Mouse (Mus musculus) liver, embryonic 13.5 days (tissue): ENCODE measurements around the gene Ppp1r2. TPM values are rescaled to one million over a fixed set of nuclear protein-coding genes. Genes with fewer than 3 reads are reported as not detected.
"Not testable (repeated sequence)": the region's sequence is repeated elsewhere in the genome, so short reads cannot be mapped to it uniquely, and the experiment has no call there.

Experiments used
- ATAC-seq: fragments of 200-750 bp; cut with Nextera tagmentation; 2 replicates; pipeline ENCODE4 v1.8.0; 2017; ENCODE audit warnings: low read depth, mild to moderate bottlenecking, moderate number of reproducible peaks, moderate library complexity
- DNase-seq: peaks from one replicate; pipeline ENCODE4 v3.0.0; 2022
- H3K27ac ChIP-seq: fragments of 300-500 bp; sonication (generic); 2 replicates; pipeline ENCODE4 v1.5.1; 2015; ENCODE audit warnings: moderate library complexity, mild to moderate bottlenecking, inconsistent platforms
- H3K27me3 ChIP-seq: fragments of 300-500 bp; sonication (generic); 2 replicates; pipeline ENCODE4 v1.6.1; 2015; ENCODE audit warnings: mild to moderate bottlenecking, inconsistent platforms
- H3K36me3 ChIP-seq: fragments of 300-500 bp; sonication (generic); 2 replicates; pipeline ENCODE4 v1.6.1; 2015; ENCODE audit warnings: mild to moderate bottlenecking, inconsistent platforms
- H3K4me1 ChIP-seq: fragments of 300-500 bp; sonication (generic); replicated peaks from 2 replicates; pipeline ENCODE4 v1.6.1; 2015; ENCODE audit warnings: inconsistent platforms
- H3K4me2 ChIP-seq: fragments of 300-500 bp; sonication (generic); 2 replicates; pipeline ENCODE4 v1.6.1; 2015; ENCODE audit warnings: inconsistent platforms, mild to moderate bottlenecking, moderate library complexity
- H3K4me3 ChIP-seq: fragments of 300-500 bp; sonication (generic); replicated peaks from 2 replicates; pipeline ENCODE4 v1.5.1; 2015; ENCODE audit warnings: mild to moderate bottlenecking, inconsistent platforms
- H3K9ac ChIP-seq: fragments of 300-500 bp; sonication (generic); 2 replicates; pipeline ENCODE4 v1.6.1; 2015; ENCODE audit warnings: mild to moderate bottlenecking, inconsistent platforms
- H3K9me3 ChIP-seq: fragments of 300-500 bp; sonication (generic); replicated peaks from 2 replicates; pipeline ENCODE4 v1.6.1; 2016; ENCODE audit warnings: inconsistent platforms
- WGBS: fragments of 180-500 bp; shearing (Covaris S2); methylation state at CpG from one replicate; pipeline ENCODE4 v1.1.7; 2015; ENCODE audit not compliant: insufficient replicate concordance; 5-methylcytosine and 5-hydroxymethylcytosine counted together
- polyA plus RNA-seq: library from polyadenylated mRNA; unstranded; fragments of >200 nt; fragmentation: Nextera tagmentation; extraction: Ambion mirVana; gene quantifications from 2 replicates; pipeline ENCODE4 v1.2.1, GENCODE M21; 2015

The Ppp1r2 gene
- 44.7 and 49.6 TPM in 2 replicates for polyA plus RNA-seq

GRCm38 (mm10) chr16:31274674-31275460 is at the start of gene Ppp1r2:
TSS of gene Ppp1r2 (minus strand) at chr16:31275277.
- peak; percentile 86 for DNase-seq
- Histone ChIP-seq H3K9me3 (no peaks in the 10 kb centered on the region), H3K4me2 (peak within 1 kb of the TSS; percentile 75), H3K27ac (peak within 1 kb of the TSS; percentile 87), H3K4me1 (peaks cover 50% of the 10 kb centered on the region), H3K36me3 (peaks cover 3% of the 10 kb centered on the region; the same call in 1 of the 2 replicates), H3K27me3 (0 out of 2 replicates have a peak, but pooled peaks cover 7% of the 10 kb centered on the region), H3K9ac (peak within 1 kb of the TSS; percentile 93), H3K4me3 (peak within 1 kb of the TSS; percentile 84)
- peak; percentile 94 for ATAC-seq
- under 1% methylated on average over 80 of the region's 83 CpGs for WGBS

GRCm38 (mm10) chr16:31321501-31321900 is 46.4 kb upstream of the Ppp1r2 start:
- no peak for DNase-seq
- H3K9me3 ChIP-seq, result no peaks in the 10 kb centered on the region
- H3K4me3 ChIP-seq, result no peak overlapping the region
- no peaks in the 10 kb centered on the region for H3K36me3 ChIP-seq
- no peaks in the 10 kb centered on the region for H3K4me1 ChIP-seq
- no peak for ATAC-seq
- H3K4me2 ChIP-seq, result no peak overlapping the region
- H3K9ac ChIP-seq, result no peak overlapping the region
- H3K27me3 ChIP-seq, result no peaks in the 10 kb centered on the region
- no peak overlapping the region for H3K27ac ChIP-seq
- WGBS, result 62% methylated on average over 4 of the region's 4 CpGs

- Histone ChIP-seq H3K27me3 (no peaks in the 10 kb centered on the region), H3K4me1 (no peaks in the 10 kb centered on the region), H3K36me3 (no peaks in the 10 kb centered on the region), H3K27ac (no peak overlapping the region), H3K4me3 (no peak overlapping the region), H3K9me3 (no peaks in the 10 kb centered on the region), H3K9ac (no peak overlapping the region), H3K4me2 (no peak overlapping the region)
- DNase-seq (no peak), ATAC-seq (no peak)
- 69% methylated on average over 7 of the region's 7 CpGs for WGBS
These were observed 45.9 kb upstream of the Ppp1r2 start for GRCm38 (mm10) chr16:31320954-31321353.

GRCm38 (mm10) chr16:31319723-31320122 is 44.6 kb upstream of the Ppp1r2 start:
- not testable (repeated sequence) for H3K4me1 ChIP-seq, DNase-seq, ATAC-seq, H3K9me3 ChIP-seq, H3K4me3 ChIP-seq, H3K27me3 ChIP-seq, H3K27ac ChIP-seq, H3K9ac ChIP-seq, H3K4me2 ChIP-seq, H3K36me3 ChIP-seq
- 37% methylated on average over 3 of the region's 3 CpGs for WGBS

GRCm38 (mm10) chr16:31319316-31319715 is 44.2 kb upstream of the Ppp1r2 start:
- Histone ChIP-seq H3K36me3 (no peaks in the 10 kb centered on the region), H3K27ac (no peak overlapping the region), H3K4me2 (no peak overlapping the region), H3K4me1 (no peaks in the 10 kb centered on the region), H3K4me3 (no peak overlapping the region), H3K27me3 (no peaks in the 10 kb centered on the region), H3K9ac (no peak overlapping the region), H3K9me3 (no peaks in the 10 kb centered on the region)
- ATAC-seq, result no peak
- 63% methylated on average over 4 of the region's 4 CpGs for WGBS
- DNase-seq, result no peak

GRCm38 (mm10) chr16:31318418-31318817 is 43.3 kb upstream of the Ppp1r2 start:
- ATAC-seq (no peak), DNase-seq (no peak)
- Histone ChIP-seq H3K9me3 (no peaks in the 10 kb centered on the region), H3K4me2 (no peak overlapping the region), H3K36me3 (no peaks in the 10 kb centered on the region), H3K4me3 (no peak overlapping the region), H3K27ac (no peak overlapping the region), H3K27me3 (no peaks in the 10 kb centered on the region), H3K9ac (no peak overlapping the region), H3K4me1 (no peaks in the 10 kb centered on the region)
- WGBS, result 26% methylated on average over 2 of the region's 2 CpGs

GRCm38 (mm10) chr16:31316246-31317143 is 41.4 kb upstream of the Ppp1r2 start:
- not testable (repeated sequence) for H3K27me3 ChIP-seq, H3K36me3 ChIP-seq, H3K27ac ChIP-seq, H3K4me3 ChIP-seq, H3K4me1 ChIP-seq, ATAC-seq, H3K9me3 ChIP-seq, DNase-seq, H3K4me2 ChIP-seq, H3K9ac ChIP-seq
- 39% methylated on average over 12 of the region's 12 CpGs for WGBS

GRCm38 (mm10) chr16:31315294-31315693 is 40.2 kb upstream of the Ppp1r2 start:
- Histone ChIP-seq H3K4me3 (no peak overlapping the region), H3K4me1 (no peaks in the 10 kb centered on the region), H3K27ac (no peak overlapping the region), H3K9ac (no peak overlapping the region), H3K36me3 (no peaks in the 10 kb centered on the region), H3K27me3 (no peaks in the 10 kb centered on the region), H3K4me2 (no peak overlapping the region), H3K9me3 (no peaks in the 10 kb centered on the region)
- ATAC-seq, result no peak
- WGBS, result 68% methylated on average over 4 of the region's 4 CpGs
- DNase-seq, result no peak

GRCm38 (mm10) chr16:31314497-31315233 is 39.6 kb upstream of the Ppp1r2 start, which contains the start of gene Apod:
TSS of gene Apod (minus strand) at chr16:31314808.
- Histone ChIP-seq H3K4me2 (no peak within 1 kb of the TSS), H3K9me3 (no peaks in the 10 kb centered on the region), H3K36me3 (no peaks in the 10 kb centered on the region), H3K27me3 (no peaks in the 10 kb centered on the region), H3K4me3 (no peak within 1 kb of the TSS), H3K27ac (no peak within 1 kb of the TSS), H3K4me1 (no peaks in the 10 kb centered on the region), H3K9ac (no peak within 1 kb of the TSS)
- DNase-seq (no peak), ATAC-seq (no peak)
- 62% methylated on average over 9 of the region's 9 CpGs for WGBS

- H3K36me3 ChIP-seq, result no peaks in the 10 kb centered on the region
- ATAC-seq (no peak), DNase-seq (no peak)
- no peak overlapping the region for H3K9ac ChIP-seq
- H3K4me3 ChIP-seq, result no peak overlapping the region
- H3K9me3 ChIP-seq, result no peaks in the 10 kb centered on the region
- H3K27me3 ChIP-seq, result no peaks in the 10 kb centered on the region
- no peak overlapping the region for H3K27ac ChIP-seq
- no peaks in the 10 kb centered on the region for H3K4me1 ChIP-seq
- 55% methylated on average over 2 of the region's 2 CpGs for WGBS
- H3K4me2 ChIP-seq, result no peak overlapping the region
These were observed 38.5 kb upstream of the Ppp1r2 start for GRCm38 (mm10) chr16:31313611-31314010.

- Histone ChIP-seq H3K4me3 (no peak overlapping the region), H3K4me1 (no peaks in the 10 kb centered on the region), H3K27me3 (no peaks in the 10 kb centered on the region), H3K9ac (no peak overlapping the region), H3K36me3 (no peaks in the 10 kb centered on the region), H3K9me3 (no peaks in the 10 kb centered on the region), H3K4me2 (no peak overlapping the region), H3K27ac (no peak overlapping the region)
- no peak for DNase-seq
- ATAC-seq, result no peak
- 60% methylated on average over 3 of the region's 3 CpGs for WGBS
These were observed 37.2 kb upstream of the Ppp1r2 start for GRCm38 (mm10) chr16:31312296-31312695.
